Mouse (Mus musculus): ENCODE data around the gene Gigyf2. TPM values are rescaled to one million over a fixed set of nuclear protein-coding genes. Genes with fewer than 3 reads are reported as not detected.

The Gigyf2 gene
- total and polyA plus RNA-seq, 3 experiments = 27.1 to 70.6 TPM; not detected in 1

DNA sequence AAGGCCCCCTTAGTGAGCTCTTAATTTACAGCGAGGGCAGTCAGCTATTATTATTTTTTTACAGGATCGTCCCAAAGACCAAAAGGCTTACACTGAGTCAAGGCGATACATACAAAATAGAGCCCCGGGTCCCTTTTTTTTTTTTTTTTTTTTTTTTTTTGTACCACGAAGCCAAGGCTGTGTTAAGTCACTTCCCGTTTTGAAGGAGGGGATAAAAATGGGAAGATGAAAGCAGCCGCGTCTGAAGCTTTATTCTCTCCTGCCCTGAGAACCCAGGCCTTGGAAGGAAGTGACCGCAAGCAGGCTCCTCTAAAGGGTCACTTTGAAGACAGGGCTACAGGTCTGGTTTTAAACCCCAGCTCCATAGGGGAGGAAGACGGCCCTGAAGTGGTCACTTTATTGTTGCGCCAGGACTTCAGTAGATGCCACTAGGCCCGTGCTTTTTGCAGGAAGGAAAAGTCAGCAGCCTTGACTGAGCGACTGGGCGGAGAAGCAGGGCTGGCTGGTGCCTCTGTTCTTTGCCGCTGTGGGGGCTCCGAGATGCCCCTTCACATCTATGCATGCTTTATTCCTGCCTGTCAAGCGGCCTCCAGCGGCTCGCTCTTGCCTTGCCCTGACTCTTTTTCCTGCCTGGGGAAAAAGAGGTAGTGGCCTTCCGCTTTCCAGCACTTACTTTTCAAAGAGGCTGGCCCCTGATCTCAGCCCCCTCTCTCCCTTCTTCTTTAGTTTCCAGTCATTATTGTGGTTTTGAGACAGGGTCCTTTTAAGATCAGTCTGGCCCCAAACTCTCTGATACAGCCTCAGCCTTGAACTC lies 45.0 kb upstream of the Gigyf2 start:
- no peaks in the 10 kb centered on the region for H3K36me3 ChIP-seq (ENCODE audit: control insufficient read depth in 1 of 2, insufficient read depth in 2 of 2, low read length in 2 of 2)
- H3K27ac ChIP-seq (ENCODE audit: control insufficient read depth, low read depth, low read length) = no peak overlapping the region
- peak overlapping the region; percentile 47 to 54 for H3K4me3 ChIP-seq (ENCODE audit: control insufficient read depth in 1 of 2, insufficient read depth in 1 of 2, low read depth in 2 of 2, low read length in 2 of 2)
- no peaks in the 10 kb centered on the region for H3K79me2 ChIP-seq (ENCODE audit: control insufficient read depth, insufficient read depth, low read length, poor library complexity)
- peaks cover 3 to 5% of the 10 kb centered on the region in 2 experiments for H3K27me3 ChIP-seq (ENCODE audit: control insufficient read depth in 1 of 2, insufficient read depth in 2 of 2, low read length in 2 of 2)
- peak; percentile 57 for DNase-seq (ENCODE audit: low read depth, low spot score)
- TF ChIP-seq ETS1 (IDR thresholded peaks at IDR 0.05; ENCODE audit: low read depth, low read length) = no peak
- TF ChIP-seq UBTF (IDR thresholded peaks at IDR 0.05; ENCODE audit: borderline replicate concordance, insufficient read depth, low read depth, low read length) = no peak
- TF ChIP-seq ZKSCAN1 (IDR thresholded peaks at IDR 0.05; ENCODE audit: low read depth, low read length) = peak; percentile 35; the same call in 1 of the 2 replicates
- no peak for TF ChIP-seq POLR2A (IDR thresholded peaks at IDR 0.05; ENCODE audit: control insufficient read depth in 1 of 2, insufficient read depth in 1 of 2, low read depth in 1 of 2, low read length in 2 of 2, poor library complexity in 1 of 2)
- peak; percentile 96 for TF ChIP-seq ZNF384 (IDR thresholded peaks at IDR 0.05; ENCODE audit: low read depth, low read length)
- no peak for TF ChIP-seq RCOR1 (IDR thresholded peaks at IDR 0.05; ENCODE audit: low read depth, low read length)
- TF ChIP-seq EP300 (IDR thresholded peaks at IDR 0.05; ENCODE audit: low read depth in 1 of 2, low read length in 2 of 2) = peak in 1 of 2 experiments; percentile 18; a peak in 1 of 4 replicates
- no peak for TF ChIP-seq CTCF (IDR thresholded peaks at IDR 0.05 in 2 of 3, conservative IDR thresholded peaks at IDR 0.05 in 1 of 3; ENCODE audit: control insufficient read depth in 1 of 3, insufficient read depth in 1 of 3, low read depth in 2 of 3, low read length in 3 of 3, poor library complexity in 1 of 3, severe bottlenecking in 1 of 3)
- H3K4me1 ChIP-seq (ENCODE audit: control insufficient read depth in 1 of 2, insufficient read depth in 2 of 2, low read length in 2 of 2) = peaks cover 0 to 7% of the 10 kb centered on the region in 2 experiments; a peak in 1 of 4 replicates
- peak overlapping the region; percentile 61 for H3K9ac ChIP-seq (ENCODE audit: control insufficient read depth, low read depth, low read length, poor library complexity, severe bottlenecking)
- H3K9me3 ChIP-seq (replicated peaks; ENCODE audit: insufficient read depth, low read length) = no peaks in the 10 kb centered on the region

DNA sequence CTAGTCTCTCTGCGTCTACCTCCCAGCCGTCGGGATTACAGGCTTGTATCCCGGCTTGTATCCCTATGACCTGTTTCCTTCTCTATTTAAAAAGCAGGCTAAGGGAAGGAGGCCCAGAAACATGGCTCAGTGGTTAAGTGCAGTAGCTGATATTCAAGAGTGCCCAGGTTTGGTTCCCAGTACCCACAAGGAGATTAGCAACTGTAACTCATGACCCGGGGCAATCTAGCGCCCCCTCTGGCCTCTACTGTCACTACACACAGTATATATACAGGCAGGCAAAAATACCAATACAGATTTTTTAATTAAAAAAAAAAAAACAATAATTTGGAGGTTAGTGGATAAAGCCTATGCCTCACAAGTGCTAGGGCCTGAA lies 44.4 kb upstream of the Gigyf2 start:
- DNase-seq (ENCODE audit: low read depth, low spot score) = peak; percentile 46
- H3K9me3 ChIP-seq (replicated peaks; ENCODE audit: insufficient read depth, low read length) = no peaks in the 10 kb centered on the region
- no peak overlapping the region; the same call in 1 of the 2 replicates for H3K9ac ChIP-seq (ENCODE audit: control insufficient read depth, low read depth, low read length, poor library complexity, severe bottlenecking)
- peaks cover 0 to 7% of the 10 kb centered on the region in 2 experiments; a peak in 1 of 4 replicates for H3K4me1 ChIP-seq (ENCODE audit: control insufficient read depth in 1 of 2, insufficient read depth in 2 of 2, low read length in 2 of 2)
- H3K27ac ChIP-seq (ENCODE audit: control insufficient read depth, low read depth, low read length) = no peak overlapping the region
- H3K79me2 ChIP-seq (ENCODE audit: control insufficient read depth, insufficient read depth, low read length, poor library complexity) = no peaks in the 10 kb centered on the region
- peak overlapping the region in 1 of 2 experiments; percentile 54; a peak in 2 of 4 replicates for H3K4me3 ChIP-seq (ENCODE audit: control insufficient read depth in 1 of 2, insufficient read depth in 1 of 2, low read depth in 2 of 2, low read length in 2 of 2)
- peaks cover 0 to 1% of the 10 kb centered on the region in 2 experiments; a peak in 3 of 4 replicates for H3K27me3 ChIP-seq (ENCODE audit: control insufficient read depth in 1 of 2, insufficient read depth in 2 of 2, low read length in 2 of 2)
- TF ChIP-seq ZNF384 (IDR thresholded peaks at IDR 0.05; ENCODE audit: low read depth, low read length) = no peak
- no peak for TF ChIP-seq TBP (IDR thresholded peaks at IDR 0.05; ENCODE audit: low read depth, low read length)
- no peak for TF ChIP-seq MXI1 (IDR thresholded peaks at IDR 0.05; ENCODE audit: low read depth, low read length)
- TF ChIP-seq ZMIZ1 (IDR thresholded peaks at IDR 0.05; ENCODE audit: low read depth, low read length) = no peak
- TF ChIP-seq CTCF (IDR thresholded peaks at IDR 0.05 in 2 of 3, conservative IDR thresholded peaks at IDR 0.05 in 1 of 3; ENCODE audit: control insufficient read depth in 1 of 3, insufficient read depth in 1 of 3, low read depth in 2 of 3, low read length in 3 of 3, poor library complexity in 1 of 3, severe bottlenecking in 1 of 3) = peak; percentile 48 to 69 (median 57)
- TF ChIP-seq JUND (IDR thresholded peaks at IDR 0.05; ENCODE audit: low read depth, low read length) = no peak
- no peaks in the 10 kb centered on the region for H3K36me3 ChIP-seq (ENCODE audit: control insufficient read depth in 1 of 2, insufficient read depth in 2 of 2, low read length in 2 of 2)

All from MEL (cell line).